Mouse (Mus musculus): Measurements from ENCODE around the gene Enthd1.

- TF ChIP-seq RCOR1 (conservative IDR thresholded peaks at IDR 0.05; ENCODE audit: low read depth, low read length) (no peak), CTCF (conservative IDR thresholded peaks at IDR 0.05 in 1 of 2, IDR thresholded peaks at IDR 0.05 in 1 of 2; ENCODE audit: low read depth in 2 of 2, low read length in 2 of 2) (no peak), EP300 (IDR thresholded peaks at IDR 0.05; ENCODE audit: low read length) (no peak), HCFC1 (IDR thresholded peaks at IDR 0.05; ENCODE audit: low read depth, low read length) (no peak), ZNF384 (IDR thresholded peaks at IDR 0.05; ENCODE audit: low read depth, low read length) (no peak)
Observed at GRCm38 (mm10) chr15:80430324-80430723, 134.6 kb downstream of the Enthd1 start.

Measured in CH12.LX (cell line).